Mouse (Mus musculus) midbrain, embryonic 11.5 days (tissue): ENCODE data around the gene Bpgm. TPM values are rescaled to one million over a fixed set of nuclear protein-coding genes. Genes with fewer than 3 reads are reported as not detected.

Experiments
- ATAC-seq: fragments of 200-750 bp; cut with Nextera tagmentation; 2 replicates; pipeline ENCODE4 v1.8.0; 2017; ENCODE audit warnings: moderate TSS enrichment, moderate library complexity; ENCODE audit not compliant: low FRiP score
- DNase-seq: peaks from one replicate; pipeline ENCODE4 v3.0.0; 2015; ENCODE audit warnings: low spot score; ENCODE audit errors: missing footprints
- H3K27ac ChIP-seq: fragments of 300-500 bp; sonication (generic); 2 replicates; pipeline ENCODE4 v1.5.1; 2014; ENCODE audit warnings: low read depth, low read length
- H3K27me3 ChIP-seq: fragments of 300-500 bp; sonication (generic); 2 replicates; pipeline ENCODE4 v1.6.1; 2014; ENCODE audit warnings: mild to moderate bottlenecking, low read length, moderate library complexity, mixed read lengths; ENCODE audit not compliant: control insufficient read depth, insufficient read depth
- H3K36me3 ChIP-seq: fragments of 300-500 bp; sonication (generic); 2 replicates; pipeline ENCODE4 v1.6.1; 2014; ENCODE audit warnings: mild to moderate bottlenecking, low read length, moderate library complexity, mixed read lengths; ENCODE audit not compliant: control insufficient read depth, insufficient read depth
- H3K4me1 ChIP-seq: fragments of 300-500 bp; sonication (generic); 2 replicates; pipeline ENCODE4 v1.6.1; 2014; ENCODE audit warnings: low read length; ENCODE audit not compliant: control insufficient read depth, insufficient read depth
- H3K4me2 ChIP-seq: fragments of 300-500 bp; sonication (generic); 2 replicates; pipeline ENCODE4 v1.6.1; 2014; ENCODE audit warnings: mild to moderate bottlenecking, moderate library complexity
- H3K4me3 ChIP-seq: fragments of 300-500 bp; sonication (generic); 2 replicates; pipeline ENCODE4 v1.5.1; 2014; ENCODE audit warnings: low read depth, low read length
- H3K9ac ChIP-seq: fragments of 300-500 bp; sonication (generic); 2 replicates; pipeline ENCODE4 v1.6.1; 2014; ENCODE audit warnings: low read length
- H3K9me3 ChIP-seq: fragments of 300-500 bp; sonication (generic); 2 replicates; pipeline ENCODE4 v1.6.1; 2016; ENCODE audit warnings: low read length; ENCODE audit not compliant: control insufficient read depth
- WGBS: fragments of 180-500 bp; shearing (Covaris S2); extraction: QIAGEN DNeasy Blood & Tissue Kit; methylation state at CpG from one replicate; pipeline ENCODE4 v1.1.7; 2014; 5-methylcytosine and 5-hydroxymethylcytosine counted together
- polyA plus RNA-seq: library from polyadenylated mRNA; unstranded; fragments of >200 nt; fragmentation: Nextera tagmentation; extraction: Ambion mirVana; gene quantifications from 2 replicates; pipeline ENCODE4 v1.2.1, GENCODE M21; 2014

The Bpgm gene
- polyA plus RNA-seq, 1 experiment from 2014 or later: 64.1 TPM

GRCm38 (mm10) chr6:34460651-34461050 is 15.4 kb upstream of the Bpgm start:
- Histone ChIP-seq H3K27me3 (no peaks in the 10 kb centered on the region), H3K4me3 (no peak overlapping the region), H3K4me2 (no peak overlapping the region), H3K9me3 (no peaks in the 10 kb centered on the region), H3K27ac (no peak overlapping the region), H3K36me3 (no peaks in the 10 kb centered on the region), H3K9ac (no peak overlapping the region), H3K4me1 (no peaks in the 10 kb centered on the region)
- ATAC-seq: no peak
- 61% methylated on average over 4 of the region's 4 CpGs for WGBS
- DNase-seq: no peak

GRCm38 (mm10) chr6:34463582-34463981 is 12.4 kb upstream of the Bpgm start:
- 94% methylated on average over 4 of the region's 4 CpGs for WGBS
- no peak overlapping the region for H3K27ac ChIP-seq
- no peak overlapping the region for H3K4me3 ChIP-seq
- no peak overlapping the region for H3K9ac ChIP-seq
- no peaks in the 10 kb centered on the region for H3K36me3 ChIP-seq
- no peaks in the 10 kb centered on the region for H3K4me1 ChIP-seq
- ATAC-seq (no peak), DNase-seq (no peak)
- H3K27me3 ChIP-seq: no peaks in the 10 kb centered on the region
- no peaks in the 10 kb centered on the region for H3K9me3 ChIP-seq
- H3K4me2 ChIP-seq: no peak overlapping the region

- Histone ChIP-seq H3K9ac (no peak overlapping the region), H3K27ac (no peak overlapping the region), H3K4me1 (peaks cover 4% of the 10 kb centered on the region; the same call in 1 of the 2 replicates), H3K9me3 (no peaks in the 10 kb centered on the region), H3K27me3 (no peaks in the 10 kb centered on the region), H3K36me3 (no peaks in the 10 kb centered on the region), H3K4me3 (no peak overlapping the region), H3K4me2 (no peak overlapping the region)
- 87% methylated on average over 12 of the region's 12 CpGs for WGBS
- ATAC-seq (no peak), DNase-seq (no peak)
These were observed 4.4 kb upstream of the Bpgm start for GRCm38 (mm10) chr6:34471434-34472110.

- H3K27ac ChIP-seq: no peak overlapping the region
- H3K36me3 ChIP-seq: no peaks in the 10 kb centered on the region
- H3K4me2 ChIP-seq: no peak overlapping the region
- DNase-seq: no peak
- no peaks in the 10 kb centered on the region for H3K27me3 ChIP-seq
- ATAC-seq: no peak
- H3K9ac ChIP-seq: no peak overlapping the region
- no peaks in the 10 kb centered on the region for H3K9me3 ChIP-seq
- peaks cover 11% of the 10 kb centered on the region for H3K4me1 ChIP-seq
- H3K4me3 ChIP-seq: no peak overlapping the region
- WGBS: 91% methylated on average over 1 of the region's 1 CpGs
These were observed 2.7 kb upstream of the Bpgm start for GRCm38 (mm10) chr6:34473346-34473745.

GRCm38 (mm10) chr6:34474031-34474430 is 2.0 kb upstream of the Bpgm start:
- no peak for ATAC-seq

GRCm38 (mm10) chr6:34475391-34475790 is 616 bp upstream of the Bpgm start:
- H3K27me3 ChIP-seq: no peaks in the 10 kb centered on the region
- 24% methylated on average over 6 of the region's 6 CpGs for WGBS
- ATAC-seq (no peak), DNase-seq (peak; percentile 86)
- H3K27ac ChIP-seq: no peak overlapping the region
- peak overlapping the region; percentile 69 for H3K4me3 ChIP-seq
- H3K4me1 ChIP-seq: peaks cover 27% of the 10 kb centered on the region
- H3K4me2 ChIP-seq: peak overlapping the region; percentile 49
- no peaks in the 10 kb centered on the region for H3K36me3 ChIP-seq
- no peaks in the 10 kb centered on the region for H3K9me3 ChIP-seq
- peak overlapping the region; percentile 60 for H3K9ac ChIP-seq

More at GRCm38 (mm10) chr6:34474031-34474430, 2.0 kb upstream of the Bpgm start:
- Histone ChIP-seq H3K4me3 (no peak overlapping the region), H3K4me1 (peaks cover 18% of the 10 kb centered on the region), H3K27me3 (no peaks in the 10 kb centered on the region), H3K9me3 (no peaks in the 10 kb centered on the region), H3K36me3 (no peaks in the 10 kb centered on the region), H3K27ac (no peak overlapping the region), H3K4me2 (no peak overlapping the region), H3K9ac (no peak overlapping the region)
- no peak for DNase-seq
- WGBS: 58% methylated on average over 3 of the region's 3 CpGs

GRCm38 (mm10) chr6:34478036-34478435 is 2.0 kb downstream of the Bpgm start:
- Histone ChIP-seq H3K9ac (no peak overlapping the region; the same call in 1 of the 2 replicates), H3K4me1 (peaks cover 27% of the 10 kb centered on the region), H3K4me2 (peak overlapping the region; percentile 29; the same call in 1 of the 2 replicates), H3K4me3 (no peak overlapping the region), H3K36me3 (no peaks in the 10 kb centered on the region), H3K27me3 (no peaks in the 10 kb centered on the region), H3K9me3 (no peaks in the 10 kb centered on the region), H3K27ac (peak overlapping the region; percentile 25; the same call in 1 of the 2 replicates)
- no peak for DNase-seq
- ATAC-seq: no peak
- 81% methylated on average over 7 of the region's 7 CpGs for WGBS

- WGBS: 29% methylated on average over 6 of the region's 6 CpGs
- H3K27ac ChIP-seq: peak overlapping the region; percentile 25; the same call in 1 of the 2 replicates
- H3K9ac ChIP-seq: peak overlapping the region; percentile 33; the same call in 1 of the 2 replicates
These were observed 2.8 kb downstream of the Bpgm start for GRCm38 (mm10) chr6:34478677-34479360.

GRCm38 (mm10) chr6:34479531-34479930 is 3.5 kb downstream of the Bpgm start:
- DNase-seq (no peak), ATAC-seq (no peak)
- Histone ChIP-seq H3K9me3 (no peaks in the 10 kb centered on the region), H3K27ac (no peak overlapping the region), H3K4me1 (peaks cover 27% of the 10 kb centered on the region), H3K27me3 (no peaks in the 10 kb centered on the region), H3K4me3 (no peak overlapping the region), H3K9ac (no peak overlapping the region), H3K36me3 (no peaks in the 10 kb centered on the region), H3K4me2 (no peak overlapping the region)
- 43% methylated on average over 8 of the region's 8 CpGs for WGBS

More at GRCm38 (mm10) chr6:34478677-34479360, 2.8 kb downstream of the Bpgm start:
- ATAC-seq (no peak), DNase-seq (peak; percentile 88)
- Histone ChIP-seq H3K36me3 (no peaks in the 10 kb centered on the region), H3K4me2 (peak overlapping the region; percentile 29), H3K4me1 (peaks cover 27% of the 10 kb centered on the region), H3K4me3 (no peak overlapping the region), H3K9me3 (no peaks in the 10 kb centered on the region), H3K27me3 (no peaks in the 10 kb centered on the region)
